Mouse (Mus musculus) liver, embryonic 16.5 days (tissue): ENCODE data around the gene Stox1. TPM values are rescaled to one million over a fixed set of nuclear protein-coding genes. Genes with fewer than 3 reads are reported as not detected.

Experiments used
- ATAC-seq: fragments of 200-750 bp; cut with Nextera tagmentation; 2 replicates; pipeline ENCODE4 v1.8.0; 2017; ENCODE audit warnings: low read depth, mild to moderate bottlenecking, moderate number of reproducible peaks, moderate library complexity
- H3K27ac ChIP-seq: fragments of 300-500 bp; sonication (generic); 2 replicates; pipeline ENCODE4 v1.5.1; 2014; ENCODE audit warnings: mild to moderate bottlenecking, low read length
- H3K27me3 ChIP-seq: fragments of 300-500 bp; sonication (generic); 2 replicates; pipeline ENCODE4 v1.6.1; 2014; ENCODE audit warnings: low read depth, low read length, mixed read lengths; ENCODE audit not compliant: control insufficient read depth, insufficient read depth
- H3K36me3 ChIP-seq: fragments of 300-500 bp; sonication (generic); 2 replicates; pipeline ENCODE4 v1.6.1; 2014; ENCODE audit warnings: mild to moderate bottlenecking; ENCODE audit not compliant: control insufficient read depth, insufficient read depth
- H3K4me1 ChIP-seq: fragments of 300-500 bp; sonication (generic); 2 replicates; pipeline ENCODE4 v1.6.1; 2014; ENCODE audit warnings: low read depth, low read length, mixed read lengths; ENCODE audit not compliant: control insufficient read depth
- H3K4me2 ChIP-seq: fragments of 300-500 bp; sonication (generic); 2 replicates; pipeline ENCODE4 v1.6.1; 2014; ENCODE audit warnings: low read depth, low read length, mixed read lengths
- H3K4me3 ChIP-seq: fragments of 300-500 bp; sonication (generic); 2 replicates; pipeline ENCODE4 v1.5.1; 2014; ENCODE audit warnings: low read depth, mild to moderate bottlenecking, low read length
- H3K9ac ChIP-seq: fragments of 300-500 bp; sonication (generic); 2 replicates; pipeline ENCODE4 v1.6.1; 2014; ENCODE audit warnings: low read depth, low read length
- H3K9me3 ChIP-seq: fragments of 300-500 bp; sonication (generic); replicated peaks from 2 replicates; pipeline ENCODE4 v1.6.1; 2016; ENCODE audit warnings: low read length; ENCODE audit not compliant: control insufficient read depth
- WGBS: fragments of 180-500 bp; shearing (Covaris S2); extraction: QIAGEN DNeasy Blood & Tissue Kit; methylation state at CpG from one replicate; pipeline ENCODE4 v1.1.7; 2014; ENCODE audit not compliant: insufficient replicate concordance; 5-methylcytosine and 5-hydroxymethylcytosine counted together
- microRNA-seq: library from miRNA; unstranded; fragments of <30 nt; microRNA quantifications from one replicate; pipeline ENCODE4, GENCODE M21; 2016
- polyA plus RNA-seq: library from polyadenylated mRNA; unstranded; fragments of >200 nt; fragmentation: Nextera tagmentation; extraction: Ambion mirVana; gene quantifications from 2 replicates; pipeline ENCODE4 v1.2.1, GENCODE M21; 2015

Gene Stox1
- polyA plus RNA-seq, 1 experiment from 2014 or later = 0.19 TPM

GRCm38 (mm10) chr10:62650881-62651810, 74.8 kb downstream of the Stox1 start, which contains the start of gene Ddx50:
Ddx50 (minus strand) TSS chr10:62651218.
- peaks cover 5% of the 10 kb centered on the region for H3K36me3 ChIP-seq
- H3K4me1 ChIP-seq = peaks cover 12% of the 10 kb centered on the region
- H3K27me3 ChIP-seq = no peaks in the 10 kb centered on the region
- under 1% methylated on average over 89 of the region's 89 CpGs for WGBS
- H3K9ac ChIP-seq = peak within 1 kb of the TSS; percentile 89
- peak within 1 kb of the TSS; percentile 91 for H3K27ac ChIP-seq
- peak within 1 kb of the TSS; percentile 99 for H3K4me3 ChIP-seq
- H3K4me2 ChIP-seq = peak within 1 kb of the TSS; percentile 85
- no peaks in the 10 kb centered on the region for H3K9me3 ChIP-seq
- peak; percentile 95 for ATAC-seq

DNA sequence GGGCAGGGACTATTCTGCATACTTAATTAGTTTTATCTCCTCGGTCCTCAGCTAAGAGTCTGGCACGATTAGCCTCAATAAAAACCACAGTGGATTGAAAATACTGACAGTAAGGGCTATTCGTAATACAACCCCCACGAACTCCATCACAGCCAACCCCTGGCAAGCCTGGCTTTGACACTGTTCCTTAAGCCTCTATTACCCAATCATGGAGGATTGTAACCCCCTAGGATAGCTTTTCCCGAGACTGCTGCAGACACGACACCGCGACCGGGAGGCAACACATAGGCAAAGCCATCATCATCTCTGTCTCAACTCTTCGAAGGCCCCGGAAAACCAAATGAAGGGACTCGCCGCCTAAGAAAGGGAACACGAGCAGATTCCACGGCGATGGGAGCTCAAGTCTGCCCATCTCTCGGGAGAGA, 75.6 kb downstream of the Stox1 start:
- H3K4me1 ChIP-seq = peaks cover 12% of the 10 kb centered on the region
- no peaks in the 10 kb centered on the region for H3K9me3 ChIP-seq
- peak overlapping the region; percentile 99 for H3K4me3 ChIP-seq
- peaks cover 5% of the 10 kb centered on the region for H3K36me3 ChIP-seq
- H3K27ac ChIP-seq = peak overlapping the region; percentile 91
- H3K4me2 ChIP-seq = peak overlapping the region; percentile 85
- no peaks in the 10 kb centered on the region for H3K27me3 ChIP-seq
- ATAC-seq = no peak
- WGBS = under 1% methylated on average over 17 of the region's 17 CpGs
- H3K9ac ChIP-seq = peak overlapping the region; percentile 89

Small RNAs within 50 kb of the gene (microRNA-seq; reads per million reads assigned to microRNA genes)
- gene Mir7215 = not detected

Other genes starting within 250 kb of the Stox1 start
- gene Vps26a, start 239.3 kb downstream of the Stox1 start, polyA plus RNA-seq = 38.0 and 44.0 TPM in 2 replicates
- gene Srgn, start 198.7 kb downstream of the Stox1 start, polyA plus RNA-seq = 62.1 and 65.8 TPM in 2 replicates
- 8.6 and 9.9 TPM in 2 replicates for gene Kif1bp, start 147.7 kb downstream of the Stox1 start, polyA plus RNA-seq
- 9.6 and 10.3 TPM in 2 replicates for gene Ddx21, start 123.8 kb downstream of the Stox1 start, polyA plus RNA-seq
- gene Ddx50, start 74.9 kb downstream of the Stox1 start, polyA plus RNA-seq = 34.4 and 35.4 TPM in 2 replicates
- 45.0 and 47.3 TPM in 2 replicates for gene Ccar1, start 66.2 kb upstream of the Stox1 start, polyA plus RNA-seq
- 1.5 and 2.4 TPM in 2 replicates for gene Tet1, start 182.9 kb upstream of the Stox1 start, polyA plus RNA-seq
- 7.5 and 8.5 TPM in 2 replicates for gene Slc25a16, start 194.5 kb upstream of the Stox1 start, polyA plus RNA-seq
- 20.3 and 21.1 TPM in 2 replicates for gene Dna2, start 220.9 kb upstream of the Stox1 start, polyA plus RNA-seq